Mouse (Mus musculus): ENCODE results near the gene Pdcd2l.
"Not testable (repeated sequence)": the region's sequence is repeated elsewhere in the genome, so short reads cannot be mapped to it uniquely, and the experiment has no call there.

Gene Pdcd2l

GRCm38 (mm10) chr7:34213281-34213680, 16.8 kb upstream of the Pdcd2l start:
- DNase-seq (ENCODE audit: extremely low spot score, low spot score), result no peak

GRCm38 (mm10) chr7:34208027-34208745, 11.7 kb upstream of the Pdcd2l start:
- no peak for DNase-seq (ENCODE audit: extremely low spot score, low spot score)

- DNase-seq (ENCODE audit: extremely low spot score, low spot score), result no peak
Measured at GRCm38 (mm10) chr7:34206331-34206730, 9.9 kb upstream of the Pdcd2l start.

DNA sequence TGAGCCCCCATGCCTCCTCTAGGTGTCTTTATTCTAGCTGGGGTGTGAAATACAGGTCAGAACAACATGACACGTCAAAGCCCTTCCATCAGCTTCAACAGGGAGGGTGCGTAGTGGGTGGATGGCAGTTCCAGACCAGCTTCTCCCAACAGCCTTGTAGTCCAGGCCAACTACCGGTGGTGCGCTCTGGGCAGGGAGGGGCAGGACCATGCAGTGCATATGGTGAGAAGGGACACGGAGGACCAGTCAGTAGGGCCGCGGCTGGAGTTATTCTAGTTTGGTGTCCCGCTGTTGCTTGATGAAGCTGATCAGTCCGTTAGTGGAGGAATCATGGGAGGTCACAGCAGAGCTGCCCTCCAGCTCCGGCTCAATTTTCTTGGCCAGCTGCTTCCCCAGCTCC, 5.7 kb upstream of the Pdcd2l start:
- not testable (repeated sequence) for DNase-seq (ENCODE audit: extremely low spot score, low spot score)

DNA sequence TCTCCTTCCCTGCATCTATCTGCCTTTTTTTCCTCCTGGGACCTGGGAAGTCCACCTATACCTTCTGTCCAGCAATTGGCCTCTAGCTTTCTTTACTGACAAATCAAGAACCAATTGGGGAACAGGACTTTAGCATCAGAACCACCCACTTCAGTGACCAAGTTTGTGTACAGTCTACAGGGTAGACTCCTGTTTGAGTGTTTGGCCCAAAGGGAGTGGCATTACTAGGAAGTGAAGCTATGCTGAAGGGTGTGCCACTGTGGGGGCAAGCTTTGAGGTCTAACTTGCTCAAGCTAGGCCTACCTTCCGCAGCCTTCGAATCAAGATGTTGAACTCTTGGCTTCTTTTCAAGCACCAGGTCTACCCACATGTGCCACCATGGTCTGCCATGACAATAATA, 4.4 kb upstream of the Pdcd2l start:
- DNase-seq (ENCODE audit: extremely low spot score, low spot score), result no peak

- no peak for DNase-seq (ENCODE audit: extremely low spot score, low spot score)
Measured at GRCm38 (mm10) chr7:34198346-34198745, 1.9 kb upstream of the Pdcd2l start.

- no peak for DNase-seq (ENCODE audit: extremely low spot score, low spot score)
Measured at GRCm38 (mm10) chr7:34195632-34196031, 829 bp downstream of the Pdcd2l start.

GRCm38 (mm10) chr7:34192825-34193224, 3.6 kb downstream of the Pdcd2l start:
- DNase-seq (ENCODE audit: extremely low spot score, low spot score), result no peak

- DNase-seq (ENCODE audit: extremely low spot score, low spot score), result no peak
Measured at GRCm38 (mm10) chr7:34189376-34189989, 7.0 kb downstream of the Pdcd2l start.

DNA sequence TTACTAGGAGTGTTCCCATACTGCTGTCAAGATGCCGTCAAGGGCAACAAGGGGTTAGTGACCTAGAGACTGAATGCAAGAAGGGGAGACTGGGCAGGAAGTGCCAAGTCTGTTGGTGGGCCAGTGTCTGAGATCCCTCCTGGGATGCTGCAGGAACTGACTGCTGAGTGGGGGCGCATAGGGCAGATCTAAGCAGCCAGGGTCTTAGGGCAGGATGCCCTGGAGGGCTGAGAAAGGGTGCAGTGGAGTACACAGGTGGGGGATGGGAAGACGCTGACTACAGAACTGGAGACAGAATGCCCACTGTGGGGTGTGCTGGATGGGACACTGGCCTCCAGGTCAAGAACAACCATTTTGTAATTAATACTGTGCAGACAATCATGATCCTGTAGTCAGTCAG, 12.7 kb downstream of the Pdcd2l start:
- no peak for DNase-seq (ENCODE audit: extremely low spot score, low spot score)

GRCm38 (mm10) chr7:34183356-34183755, 13.1 kb downstream of the Pdcd2l start:
- no peak for DNase-seq (ENCODE audit: extremely low spot score, low spot score)

DNA sequence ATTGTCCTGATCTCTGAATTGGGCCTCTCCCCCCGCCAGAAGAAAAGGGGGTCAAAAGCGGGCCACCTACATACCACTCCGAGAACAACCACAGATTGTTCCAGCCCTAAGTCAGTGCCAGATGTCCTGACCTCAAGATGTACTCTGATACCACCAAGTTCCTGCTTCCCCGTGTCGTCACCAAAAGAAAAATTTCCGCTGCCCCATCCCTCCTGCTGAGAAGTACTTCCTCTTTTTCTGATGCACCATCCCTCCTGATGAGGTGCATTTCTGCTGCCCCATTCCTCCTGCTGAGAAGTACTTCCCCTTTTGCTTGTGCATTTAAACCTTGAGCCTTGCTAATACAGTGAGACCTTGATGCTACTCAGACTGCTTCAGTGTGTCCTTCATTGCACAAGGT, 20.2 kb downstream of the Pdcd2l start:
- DNase-seq (ENCODE audit: extremely low spot score, low spot score), result not testable (repeated sequence)

DNA sequence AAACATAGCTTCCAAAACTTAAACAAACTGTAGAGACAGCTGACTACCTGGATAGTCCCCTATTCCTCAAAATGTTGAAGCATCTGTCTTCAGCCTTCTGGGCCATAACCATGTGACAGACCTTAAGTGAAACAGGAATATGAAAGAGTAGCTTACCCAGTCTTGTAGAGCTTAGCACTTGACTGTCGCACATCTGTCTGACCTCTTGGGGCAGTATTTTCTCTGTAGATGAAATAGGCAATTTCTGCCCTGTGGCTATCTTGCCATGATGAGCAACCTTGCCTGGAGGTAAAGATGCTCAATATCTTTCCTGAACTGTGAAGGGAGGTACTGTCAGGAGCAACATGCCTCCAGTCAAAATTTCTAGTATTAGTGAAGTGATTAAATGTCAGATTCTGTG, 24.2 kb downstream of the Pdcd2l start:
- DNase-seq (ENCODE audit: extremely low spot score, low spot score), result no peak

GRCm38 (mm10) chr7:34169454-34169853, 27.0 kb downstream of the Pdcd2l start, which contains the start of gene Uba2:
Gene Uba2, minus strand, starts transcription at chr7:34169599.
- no peak for DNase-seq (ENCODE audit: extremely low spot score, low spot score)

- peak; percentile 94 for DNase-seq (ENCODE audit: extremely low spot score, low spot score)
Measured at GRCm38 (mm10) chr7:34168470-34169251, 27.8 kb downstream of the Pdcd2l start.

GRCm38 (mm10) chr7:34167766-34168469, 28.5 kb downstream of the Pdcd2l start:
- DNase-seq (ENCODE audit: extremely low spot score, low spot score), result no peak

DNA sequence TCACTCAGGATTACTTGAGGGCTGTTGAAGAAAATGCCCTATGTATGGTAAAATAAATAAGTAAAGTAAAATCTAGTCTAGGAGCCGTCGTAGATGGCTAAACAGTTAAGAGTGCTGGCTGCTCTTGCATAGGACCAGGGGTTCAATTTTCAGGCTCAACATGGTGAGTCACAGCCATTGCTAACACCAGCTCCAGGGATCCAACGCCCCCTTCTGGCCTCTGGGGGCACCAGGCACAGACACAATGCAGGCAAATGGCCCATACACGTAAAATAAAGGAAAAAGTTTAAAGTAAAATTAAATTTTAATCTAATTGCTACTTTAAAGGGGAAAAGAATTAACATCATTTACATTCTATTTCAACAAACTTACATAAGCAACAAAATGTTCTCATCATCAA, 29.6 kb downstream of the Pdcd2l start:
- no peak for DNase-seq (ENCODE audit: extremely low spot score, low spot score)

- no peak for DNase-seq (ENCODE audit: extremely low spot score, low spot score)
Measured at GRCm38 (mm10) chr7:34165999-34166398, 30.5 kb downstream of the Pdcd2l start.

GRCm38 (mm10) chr7:34164671-34165070, 31.8 kb downstream of the Pdcd2l start:
- no peak for DNase-seq (ENCODE audit: extremely low spot score, low spot score)

GRCm38 (mm10) chr7:34159167-34159566, 37.3 kb downstream of the Pdcd2l start:
- DNase-seq (ENCODE audit: extremely low spot score, low spot score), result no peak

- no peak for DNase-seq (ENCODE audit: extremely low spot score, low spot score)
Measured at GRCm38 (mm10) chr7:34157994-34158393, 38.5 kb downstream of the Pdcd2l start.

GRCm38 (mm10) chr7:34147193-34147592, 49.3 kb downstream of the Pdcd2l start:
- no peak for DNase-seq (ENCODE audit: extremely low spot score, low spot score)

All from neural tube, embryonic 10.5 days (tissue).